Mouse (Mus musculus) liver, embryonic 15.5 days (tissue): Measurements from ENCODE around the gene Sorl1. TPM values are rescaled to one million over a fixed set of nuclear protein-coding genes. Genes with fewer than 3 reads are reported as not detected.
A peak's percentile ranks its signal among the peaks of the same experiment; 100 is the strongest.

ENCODE experiments used
- ATAC-seq: fragments of 200-750 bp; cut with Nextera tagmentation; 2 replicates; pipeline ENCODE4 v1.8.0; 2017; ENCODE audit warnings: moderate number of reproducible peaks, mild to moderate bottlenecking, moderate library complexity; ENCODE audit not compliant: insufficient read depth
- H3K27ac ChIP-seq: fragments of 300-500 bp; sonication (generic); replicated peaks from 2 replicates; pipeline ENCODE4 v1.5.1; 2015; ENCODE audit warnings: mild to moderate bottlenecking, inconsistent platforms
- H3K27me3 ChIP-seq: fragments of 300-500 bp; sonication (generic); 2 replicates; pipeline ENCODE4 v1.6.1; 2015; ENCODE audit warnings: mild to moderate bottlenecking, inconsistent platforms
- H3K36me3 ChIP-seq: fragments of 300-500 bp; sonication (generic); replicated peaks from 2 replicates; pipeline ENCODE4 v1.6.1; 2015; ENCODE audit warnings: moderate library complexity, mild to moderate bottlenecking, inconsistent platforms
- H3K4me1 ChIP-seq: fragments of 300-500 bp; sonication (generic); replicated peaks from 2 replicates; pipeline ENCODE4 v1.6.1; 2015; ENCODE audit warnings: inconsistent platforms
- H3K4me2 ChIP-seq: fragments of 300-500 bp; sonication (generic); 2 replicates; pipeline ENCODE4 v1.6.1; 2015; ENCODE audit warnings: moderate library complexity, mild to moderate bottlenecking, inconsistent platforms
- H3K4me3 ChIP-seq: fragments of 300-500 bp; sonication (generic); replicated peaks from 2 replicates; pipeline ENCODE4 v1.5.1; 2015; ENCODE audit warnings: mild to moderate bottlenecking, inconsistent platforms
- H3K9ac ChIP-seq: fragments of 300-500 bp; sonication (generic); 2 replicates; pipeline ENCODE4 v1.6.1; 2015; ENCODE audit warnings: moderate library complexity, mild to moderate bottlenecking, inconsistent platforms
- H3K9me3 ChIP-seq: fragments of 300-500 bp; sonication (generic); replicated peaks from 2 replicates; pipeline ENCODE4 v1.6.1; 2016; ENCODE audit warnings: inconsistent platforms
- WGBS: fragments of 180-500 bp; shearing (Covaris S2); methylation state at CpG from one replicate; pipeline ENCODE4 v1.1.7; 2015; ENCODE audit warnings: mixed read lengths; ENCODE audit not compliant: insufficient replicate concordance; 5-methylcytosine and 5-hydroxymethylcytosine counted together
- polyA plus RNA-seq: library from polyadenylated mRNA; unstranded; fragments of >200 nt; fragmentation: Nextera tagmentation; extraction: Ambion mirVana; gene quantifications from 2 replicates; pipeline ENCODE4 v1.2.1, GENCODE M21; 2015

The Sorl1 gene
- polyA plus RNA-seq, 1 experiment from 2014 or later, result 2.0 TPM

GRCm38 (mm10) chr9:42122441-42122840 lies 1.7 kb downstream of the Sorl1 start:
- 62% methylated on average over 6 of the region's 6 CpGs for WGBS
- no peaks in the 10 kb centered on the region for H3K9me3 ChIP-seq
- H3K27me3 ChIP-seq, result peaks cover 42% of the 10 kb centered on the region
- no peak for ATAC-seq
- H3K4me3 ChIP-seq, result 0 out of 2 replicates have a peak overlapping the region, but pooled peaks have one; percentile 60
- H3K27ac ChIP-seq, result no peak overlapping the region
- H3K4me1 ChIP-seq, result no peaks in the 10 kb centered on the region
- no peaks in the 10 kb centered on the region for H3K36me3 ChIP-seq
- no peak overlapping the region for H3K9ac ChIP-seq
- peak overlapping the region; percentile 7; the same call in 1 of the 2 replicates for H3K4me2 ChIP-seq

DNA sequence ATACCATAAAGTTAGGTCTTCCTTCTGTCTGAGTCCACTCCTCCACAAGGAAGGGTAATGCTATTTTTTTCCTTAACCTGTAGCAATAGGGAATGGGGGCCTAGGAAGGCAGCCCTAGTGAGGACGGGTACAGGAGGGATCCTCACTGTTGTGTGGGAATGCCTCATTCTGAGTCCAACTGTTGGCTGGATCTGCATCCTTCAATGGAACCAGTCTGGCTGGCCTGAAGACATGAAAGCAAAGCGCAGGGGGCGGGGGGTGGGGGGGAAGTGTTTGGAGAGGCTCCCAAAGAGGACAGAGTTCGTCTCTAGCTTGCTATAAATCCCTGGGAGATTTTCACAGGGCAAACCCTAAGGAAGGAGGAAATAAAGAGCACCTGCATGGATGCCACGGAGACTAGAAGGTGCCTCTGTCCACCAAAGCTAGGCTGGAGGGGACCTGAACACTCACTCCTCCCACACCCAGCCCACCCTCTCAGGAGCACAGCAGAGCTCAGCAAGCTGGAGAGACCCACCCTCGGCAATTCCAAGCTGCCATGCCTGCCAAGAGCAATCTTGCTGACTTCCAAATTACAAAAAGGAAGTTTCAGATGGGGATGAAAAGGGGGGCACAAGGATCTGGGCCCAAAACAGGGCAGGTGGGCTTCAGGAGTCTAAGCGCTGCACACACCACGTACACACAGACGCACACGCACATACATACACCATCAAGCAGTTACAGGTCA lies 2.3 kb downstream of the Sorl1 start:
- no peaks in the 10 kb centered on the region for H3K36me3 ChIP-seq
- no peak overlapping the region for H3K9ac ChIP-seq
- H3K4me2 ChIP-seq, result no peak overlapping the region; the same call in 1 of the 2 replicates

GRCm38 (mm10) chr9:42116418-42117056 lies 7.6 kb downstream of the Sorl1 start:
- Histone ChIP-seq H3K9ac (no peak overlapping the region), H3K36me3 (no peaks in the 10 kb centered on the region), H3K4me1 (no peaks in the 10 kb centered on the region), H3K4me3 (no peak overlapping the region), H3K4me2 (no peak overlapping the region), H3K27me3 (no peaks in the 10 kb centered on the region), H3K27ac (no peak overlapping the region), H3K9me3 (no peaks in the 10 kb centered on the region)
- ATAC-seq, result no peak
- 68% methylated on average over 10 of the region's 10 CpGs for WGBS

More for the DNA sequence above, 2.3 kb downstream of the Sorl1 start:
- Histone ChIP-seq H3K4me1 (no peaks in the 10 kb centered on the region), H3K27ac (no peak overlapping the region), H3K4me3 (no peak overlapping the region), H3K9me3 (no peaks in the 10 kb centered on the region), H3K27me3 (peaks cover 42% of the 10 kb centered on the region)
- ATAC-seq, result no peak
- 50% methylated on average over 10 of the region's 10 CpGs for WGBS

DNA sequence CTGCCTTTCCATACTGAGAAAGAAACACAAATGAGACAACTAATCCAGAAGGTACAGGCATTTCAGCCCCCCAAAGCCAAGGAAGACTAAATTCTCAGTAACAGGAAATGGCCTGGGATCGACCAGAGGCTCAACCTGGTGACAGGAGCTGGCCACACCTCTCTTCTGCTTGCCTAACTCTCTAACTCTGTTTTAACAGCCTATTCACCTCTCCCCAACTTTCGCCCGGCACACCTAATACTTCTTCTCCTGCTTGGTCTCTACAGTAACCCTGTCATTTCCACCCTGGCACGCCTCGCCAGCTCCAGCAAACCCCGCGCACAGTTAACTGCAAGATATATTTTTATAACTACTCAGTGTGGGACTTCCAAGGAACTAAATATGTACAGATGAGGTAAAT lies 9.0 kb downstream of the Sorl1 start:
- Histone ChIP-seq H3K27ac (no peak overlapping the region), H3K36me3 (no peaks in the 10 kb centered on the region), H3K9ac (no peak overlapping the region), H3K27me3 (no peaks in the 10 kb centered on the region), H3K4me2 (no peak overlapping the region), H3K4me3 (no peak overlapping the region), H3K9me3 (no peaks in the 10 kb centered on the region), H3K4me1 (no peaks in the 10 kb centered on the region)
- 72% methylated on average over 7 of the region's 7 CpGs for WGBS
- no peak for ATAC-seq

DNA sequence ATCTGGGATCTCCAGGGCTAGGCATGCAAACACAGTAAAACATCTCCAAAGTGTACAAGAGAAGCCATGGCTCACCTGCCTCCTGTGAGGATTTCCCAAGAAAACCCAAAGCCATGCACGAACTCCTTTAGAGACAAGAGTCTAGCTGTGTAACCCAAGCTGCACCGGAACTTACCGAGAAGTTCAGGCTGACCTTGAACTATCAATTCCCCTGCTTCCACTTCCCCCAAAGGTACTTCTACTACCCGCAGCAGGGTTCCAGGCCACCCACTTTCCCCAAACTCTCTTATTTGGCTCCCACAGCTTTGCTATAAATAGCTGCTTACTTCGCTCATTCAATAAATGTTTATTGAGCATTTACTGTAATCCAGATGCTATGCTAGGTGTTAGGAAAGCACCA lies 10.8 kb downstream of the Sorl1 start:
- Histone ChIP-seq H3K4me1 (no peaks in the 10 kb centered on the region), H3K36me3 (no peaks in the 10 kb centered on the region), H3K27ac (no peak overlapping the region), H3K9me3 (no peaks in the 10 kb centered on the region), H3K27me3 (no peaks in the 10 kb centered on the region), H3K4me3 (no peak overlapping the region), H3K4me2 (no peak overlapping the region), H3K9ac (no peak overlapping the region)
- ATAC-seq, result no peak
- WGBS, result 66% methylated on average over 5 of the region's 5 CpGs

GRCm38 (mm10) chr9:42112691-42113090 lies 11.4 kb downstream of the Sorl1 start:
- H3K27ac ChIP-seq, result no peak overlapping the region
- H3K9ac ChIP-seq, result no peak overlapping the region
- ATAC-seq, result no peak
- H3K4me3 ChIP-seq, result no peak overlapping the region
- 64% methylated on average over 6 of the region's 6 CpGs for WGBS
- H3K9me3 ChIP-seq, result no peaks in the 10 kb centered on the region
- H3K4me2 ChIP-seq, result no peak overlapping the region
- H3K4me1 ChIP-seq, result no peaks in the 10 kb centered on the region
- H3K36me3 ChIP-seq, result no peaks in the 10 kb centered on the region
- H3K27me3 ChIP-seq, result no peaks in the 10 kb centered on the region

- Histone ChIP-seq H3K9me3 (no peaks in the 10 kb centered on the region), H3K4me1 (no peaks in the 10 kb centered on the region), H3K27ac (no peak overlapping the region), H3K4me3 (no peak overlapping the region), H3K27me3 (no peaks in the 10 kb centered on the region), H3K4me2 (no peak overlapping the region), H3K36me3 (no peaks in the 10 kb centered on the region), H3K9ac (no peak overlapping the region)
- 69% methylated on average over 7 of the region's 7 CpGs for WGBS
- no peak for ATAC-seq
Measured at GRCm38 (mm10) chr9:42111256-42111655, 12.8 kb downstream of the Sorl1 start.

GRCm38 (mm10) chr9:42109837-42110451 lies 14.2 kb downstream of the Sorl1 start:
- no peak for ATAC-seq
- Histone ChIP-seq H3K36me3 (no peaks in the 10 kb centered on the region), H3K27me3 (no peaks in the 10 kb centered on the region), H3K4me1 (no peaks in the 10 kb centered on the region), H3K9me3 (no peaks in the 10 kb centered on the region), H3K4me3 (no peak overlapping the region), H3K4me2 (no peak overlapping the region), H3K27ac (no peak overlapping the region), H3K9ac (no peak overlapping the region)
- WGBS, result 49% methylated on average over 9 of the region's 9 CpGs

DNA sequence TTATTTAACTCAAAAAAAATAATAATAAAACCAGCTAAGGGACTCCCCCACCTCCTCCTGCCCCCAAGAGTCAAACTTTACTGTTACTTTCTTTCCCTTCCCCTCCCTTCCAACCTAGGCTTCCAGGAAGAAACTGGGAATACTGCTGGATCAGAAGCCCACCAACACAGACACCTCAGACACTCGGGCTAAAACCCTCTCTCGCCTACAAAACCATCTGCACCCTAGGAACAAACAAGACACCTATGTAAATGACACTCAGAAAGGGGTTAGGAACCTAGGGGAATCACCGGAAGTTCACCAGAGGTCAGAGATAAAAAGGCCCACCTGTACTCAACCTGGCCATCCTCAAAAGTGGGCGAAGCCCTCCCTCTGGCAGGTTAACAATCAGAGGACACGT lies 15.0 kb downstream of the Sorl1 start:
- no peaks in the 10 kb centered on the region for H3K4me1 ChIP-seq
- no peak overlapping the region for H3K27ac ChIP-seq
- no peaks in the 10 kb centered on the region for H3K36me3 ChIP-seq
- WGBS, result 40% methylated on average over 5 of the region's 5 CpGs
- no peaks in the 10 kb centered on the region for H3K27me3 ChIP-seq
- H3K9me3 ChIP-seq, result no peaks in the 10 kb centered on the region
- H3K4me3 ChIP-seq, result no peak overlapping the region
- no peak for ATAC-seq
- no peak overlapping the region for H3K4me2 ChIP-seq
- H3K9ac ChIP-seq, result no peak overlapping the region

GRCm38 (mm10) chr9:42108369-42108951 lies 15.6 kb downstream of the Sorl1 start:
- H3K27ac ChIP-seq, result no peak overlapping the region

GRCm38 (mm10) chr9:42107062-42107461 lies 17.0 kb downstream of the Sorl1 start:
- Histone ChIP-seq H3K36me3 (no peaks in the 10 kb centered on the region), H3K9ac (no peak overlapping the region), H3K9me3 (no peaks in the 10 kb centered on the region), H3K27me3 (no peaks in the 10 kb centered on the region), H3K4me2 (no peak overlapping the region), H3K4me1 (no peaks in the 10 kb centered on the region), H3K27ac (no peak overlapping the region), H3K4me3 (no peak overlapping the region)
- ATAC-seq, result no peak
- WGBS, result 72% methylated on average over 10 of the region's 10 CpGs

More at GRCm38 (mm10) chr9:42108369-42108951, 15.6 kb downstream of the Sorl1 start:
- Histone ChIP-seq H3K4me3 (no peak overlapping the region), H3K4me2 (no peak overlapping the region), H3K27me3 (no peaks in the 10 kb centered on the region), H3K9ac (no peak overlapping the region), H3K9me3 (no peaks in the 10 kb centered on the region), H3K36me3 (no peaks in the 10 kb centered on the region), H3K4me1 (no peaks in the 10 kb centered on the region)
- no peak for ATAC-seq
- WGBS, result 35% methylated on average over 6 of the region's 6 CpGs
